In the genomic region with DNA sequence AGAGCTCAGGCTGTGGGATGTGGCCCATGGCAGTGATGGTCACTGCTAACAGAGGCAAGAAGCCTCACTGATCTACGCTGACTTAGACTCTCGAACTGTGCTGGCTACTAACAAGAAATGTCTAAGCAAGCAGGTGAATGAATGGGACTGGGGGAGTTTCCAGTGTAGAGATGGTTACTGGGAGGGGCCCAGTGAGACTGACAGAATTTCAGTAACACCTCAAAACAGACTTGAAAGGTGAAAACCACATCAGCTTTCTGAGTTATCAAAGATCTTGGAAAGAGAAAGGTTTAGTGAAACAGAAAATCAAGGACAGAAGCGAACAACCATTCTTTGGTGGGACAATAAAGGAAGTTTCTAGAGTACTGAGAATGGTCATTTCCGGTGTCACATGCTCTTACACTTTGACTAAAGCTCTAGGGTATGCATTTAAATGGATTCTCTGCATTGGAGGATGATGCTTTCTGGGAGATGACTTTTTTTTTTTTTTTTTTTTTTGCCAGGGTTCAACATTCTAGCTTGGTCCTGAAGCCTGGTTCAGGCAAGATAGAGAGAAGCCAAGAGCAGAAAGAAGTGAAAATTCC, we compare ENCODE assay signal across 19 mouse cellular contexts. TPM values are rescaled to one million over a fixed set of nuclear protein-coding genes. Genes with fewer than 3 reads are reported as not detected.
DNase-seq lines count a peak whose midpoint lies in the region; ATAC-seq and TF ChIP-seq lines count a peak whose summit lies in the region.
"Had no signal": no experiment of that assay in that cellular context is flagged by ENCODE, and none has a peak within 500 bp of the region (broad histone marks: within the 10 kb centered on the region; RNA-seq: fewer than 3 reads in every experiment).

No protein-coding gene starts in this region.

- no peak overlapping the region for H3K9ac ChIP-seq in heart, postnatal 0 days (replicated peaks; ENCODE audit: low read depth, low read length)
- no peak overlapping the region for H3K9ac ChIP-seq in stomach, postnatal 0 days (ENCODE audit: low read length)
- H3K9ac ChIP-seq: hindbrain, embryonic 14.5 days had no signal

- ATAC-seq in heart, postnatal 0 days (ENCODE audit: insufficient read depth, low read depth): no peak
- ATAC-seq in CD4-positive, CD25-positive, alpha-beta regulatory T cell, adult 4 months: peak; percentile 65
- peak; percentile 62 for ATAC-seq in activated CD4-positive, CD25-positive, alpha-beta regulatory T cell, adult 4 months
- ATAC-seq in stomach, postnatal 0 days (ENCODE audit: low FRiP score, low TSS enrichment): no peak
- ATAC-seq: forebrain, embryonic 14.5 days had no signal

- no peak overlapping the region for H3K4me2 ChIP-seq in heart, postnatal 0 days (ENCODE audit: low read depth, low read length)
- H3K4me2 ChIP-seq in stomach, postnatal 0 days (replicated peaks; ENCODE audit: low read depth): no peak overlapping the region
- H3K4me2 ChIP-seq: hindbrain, embryonic 14.5 days had no signal

- TF ChIP-seq POLR2A in small intestine, adult 2 months (IDR thresholded peaks at IDR 0.05; ENCODE audit: low read depth, low read length): no peak

- peak; percentile 2 for DNase-seq in heart, postnatal 0 days (ENCODE audit: low spot score)
- DNase-seq in heart, embryonic 10.5 days (ENCODE audit: low spot score): no peak
- no peak for DNase-seq in stomach, postnatal 0 days (ENCODE audit: low spot score)
- no peak for DNase-seq in lung, adult 18-20 months
- DNase-seq: adrenal gland, adult 2 months; adrenal gland, postnatal 25 days; B cell, adult 2 months; cerebellum, adult 18-20 months; cerebellum, adult 9-11 months; gastrocnemius, postnatal 36 days; heart, adult 11 months; heart, postnatal 14 days had no signal

- no peaks in the 10 kb centered on the region for H3K36me3 ChIP-seq in heart, postnatal 0 days (replicated peaks; ENCODE audit: control insufficient read depth, insufficient read depth, low read length)
- H3K36me3 ChIP-seq in heart, embryonic 10.5 days: no peaks in the 10 kb centered on the region
- H3K36me3 ChIP-seq in small intestine, adult 2 months (ENCODE audit: control insufficient read depth, insufficient read depth, low read length): no peaks in the 10 kb centered on the region
- H3K36me3 ChIP-seq in stomach, postnatal 0 days (ENCODE audit: control insufficient read depth, insufficient read depth, low read length): no peaks in the 10 kb centered on the region
- H3K36me3 ChIP-seq: embryonic facial prominence, embryonic 10.5 days had no signal

- no peaks in the 10 kb centered on the region for H3K27me3 ChIP-seq in heart, postnatal 0 days (ENCODE audit: control insufficient read depth, insufficient read depth, low read length)
- no peaks in the 10 kb centered on the region for H3K27me3 ChIP-seq in heart, embryonic 10.5 days (ENCODE audit: insufficient read depth, poor library complexity, severe bottlenecking)
- H3K27me3 ChIP-seq in small intestine, adult 2 months (ENCODE audit: control insufficient read depth, insufficient read depth, low read length): no peaks in the 10 kb centered on the region
- no peaks in the 10 kb centered on the region for H3K27me3 ChIP-seq in stomach, postnatal 0 days (ENCODE audit: control insufficient read depth, insufficient read depth, low read length)

- TF ChIP-seq EP300 in heart, postnatal 0 days (IDR thresholded peaks at IDR 0.05; ENCODE audit: low read depth): no peak
- no peak for TF ChIP-seq EP300 in stomach, postnatal 0 days (optimal IDR thresholded peaks at IDR 0.05)

- 91% methylated on average over 4 of the region's 4 CpGs for WGBS in heart, postnatal 0 days
- WGBS in heart, embryonic 10.5 days: 90% methylated on average over 4 of the region's 4 CpGs
- WGBS in small intestine, adult 2 months: 69% methylated on average over 4 of the region's 4 CpGs
- 91% methylated on average over 4 of the region's 4 CpGs for WGBS in stomach, postnatal 0 days

- H3K4me1 ChIP-seq in heart, postnatal 0 days (ENCODE audit: control insufficient read depth, insufficient read depth): peaks cover 9% of the 10 kb centered on the region; the same call in 1 of the 2 replicates
- peaks cover 27% of the 10 kb centered on the region for H3K4me1 ChIP-seq in heart, embryonic 10.5 days
- peaks cover 38% of the 10 kb centered on the region for H3K4me1 ChIP-seq in small intestine, adult 2 months (ENCODE audit: control insufficient read depth, insufficient read depth, insufficient read length, low read length)
- H3K4me1 ChIP-seq in stomach, postnatal 0 days (replicated peaks; ENCODE audit: control insufficient read depth, insufficient read depth): no peaks in the 10 kb centered on the region; the same call in 1 of the 2 replicates

- H3K27ac ChIP-seq in heart, postnatal 0 days (ENCODE audit: low read depth): no peak overlapping the region
- H3K27ac ChIP-seq in heart, embryonic 10.5 days: no peak overlapping the region
- H3K27ac ChIP-seq in small intestine, adult 2 months (ENCODE audit: insufficient read depth, low read depth, low read length): peak overlapping the region; percentile 99
- no peak overlapping the region for H3K27ac ChIP-seq in stomach, postnatal 0 days (replicated peaks)
- H3K27ac ChIP-seq: embryonic facial prominence, embryonic 10.5 days; hindbrain, embryonic 14.5 days had no signal

- no peak for TF ChIP-seq CTCF in heart, postnatal 0 days (IDR thresholded peaks at IDR 0.05; ENCODE audit: low read depth)
- TF ChIP-seq CTCF in small intestine, adult 2 months (IDR thresholded peaks at IDR 0.05; ENCODE audit: extremely low read depth, insufficient read length, insufficient replicate concordance, low read depth, low read length): no peak
- no peak for TF ChIP-seq CTCF in stomach, postnatal 0 days (IDR thresholded peaks at IDR 0.05; ENCODE audit: low read depth)

- no peaks in the 10 kb centered on the region for H3K9me3 ChIP-seq in heart, postnatal 0 days (replicated peaks; ENCODE audit: control insufficient read depth, low read length)
- H3K9me3 ChIP-seq in heart, embryonic 10.5 days: no peaks in the 10 kb centered on the region
- no peaks in the 10 kb centered on the region for H3K9me3 ChIP-seq in stomach, postnatal 0 days (ENCODE audit: control insufficient read depth, low read length)
- H3K9me3 ChIP-seq: embryonic facial prominence, embryonic 10.5 days; G1E had no signal

- no peak overlapping the region for H3K4me3 ChIP-seq in heart, postnatal 0 days (ENCODE audit: low read depth, low read length)
- H3K4me3 ChIP-seq in heart, embryonic 10.5 days: no peak overlapping the region
- peak overlapping the region; percentile 47; the same call in 1 of the 2 replicates for H3K4me3 ChIP-seq in small intestine, adult 2 months (ENCODE audit: low read depth, low read length)
- H3K4me3 ChIP-seq in stomach, postnatal 0 days (ENCODE audit: low read depth, low read length): no peak overlapping the region
- H3K4me3 ChIP-seq: embryonic facial prominence, embryonic 10.5 days had no signal

RNA-seq across cellular contexts. Expression of a gene that starts 9.0 kb away (rescaled TPM):
- 13.7 and 14.8 TPM in 2 replicates for total RNA-seq in heart, postnatal 0 days (2014; rRNA removed; ENCODE audit: low replicate concordance)
- 22.0 and 22.4 TPM in 2 replicates for polyA plus RNA-seq in heart, postnatal 0 days (2015; fragmentation: Nextera tagmentation; extraction: Ambion mirVana)
- polyA plus RNA-seq in heart, embryonic 10.5 days (2016; fragmentation: Nextera tagmentation; extraction: Ambion mirVana): 18.0 and 20.8 TPM in 2 replicates
- polyA plus RNA-seq in CD4-positive, CD25-positive, alpha-beta regulatory T cell, adult 4 months (2017; shearing (Covaris generic)): 10 to 100 TPM; 28.6 to 35.0 TPM
- polyA plus RNA-seq in activated CD4-positive, CD25-positive, alpha-beta regulatory T cell, adult 4 months (2017; shearing (Covaris generic)): 10 to 100 TPM; 31.5 to 38.2 TPM
- 0.71 and 1.7 TPM in 2 replicates for polyA plus RNA-seq in small intestine, adult 2 months (2012; rRNA removed)
- polyA plus RNA-seq in stomach, postnatal 0 days (2015; fragmentation: Nextera tagmentation; extraction: Ambion mirVana): 12.2 and 16.9 TPM in 2 replicates

RNA-seq across cellular contexts. Expression of a gene that starts 9.4 kb away (rescaled TPM):
- 14.7 and 28.0 TPM in 2 replicates for total RNA-seq in heart, postnatal 0 days (2014; rRNA removed; ENCODE audit: low replicate concordance)
- polyA plus RNA-seq in heart, postnatal 0 days (2015; fragmentation: Nextera tagmentation; extraction: Ambion mirVana): 2.4 and 4.0 TPM in 2 replicates
- 2.3 and 3.7 TPM in 2 replicates for polyA plus RNA-seq in heart, embryonic 10.5 days (2016; fragmentation: Nextera tagmentation; extraction: Ambion mirVana)
- polyA plus RNA-seq in CD4-positive, CD25-positive, alpha-beta regulatory T cell, adult 4 months (2017; shearing (Covaris generic)): 1 to 10 TPM; 6.0 to 7.5 TPM
- 1 to 10 TPM; 7.9 to 8.4 TPM for polyA plus RNA-seq in activated CD4-positive, CD25-positive, alpha-beta regulatory T cell, adult 4 months (2017; shearing (Covaris generic))
- polyA plus RNA-seq in small intestine, adult 2 months (2012; rRNA removed): 4.8 and 10.9 TPM in 2 replicates
- polyA plus RNA-seq in stomach, postnatal 0 days (2015; fragmentation: Nextera tagmentation; extraction: Ambion mirVana): 3.1 and 4.3 TPM in 2 replicates

Comparison
In these comparisons a context has a peak if more than half of its experiments do, and no peak if none do; other contexts are left out.
1. ATAC-seq: peak in CD4-positive, CD25-positive, alpha-beta regulatory T cell, adult 4 months (single experiment) and activated CD4-positive, CD25-positive, alpha-beta regulatory T cell, adult 4 months (single experiment); none in heart, postnatal 0 days (single experiment) and stomach, postnatal 0 days (single experiment).